Mouse (Mus musculus) thymus, adult 2 months (tissue): ENCODE measurements around the gene Mastl.

Experiments used
- CTCF ChIP-seq: fragments of 200-500 bp; IDR thresholded peaks from 2 replicates; pipeline ENCODE4 v1.5.1; 2012; ENCODE audit warnings: mild to moderate bottlenecking, control low read depth, low read length, moderate library complexity, borderline replicate concordance; ENCODE audit not compliant: control insufficient read depth, poor library complexity, insufficient read depth; ENCODE audit errors: extremely low read depth
- POLR2A ChIP-seq: fragments of 200-500 bp; IDR thresholded peaks from 2 replicates; pipeline ENCODE4 v1.6.1; 2012; ENCODE audit warnings: mild to moderate bottlenecking, low read length, control low read depth, moderate library complexity; ENCODE audit not compliant: control insufficient read depth, poor library complexity, insufficient read depth; ENCODE audit errors: extremely low read depth

GRCm38 (mm10) chr2:23070491-23070890 lies 85.3 kb downstream of the Mastl start:
- no peak for TF ChIP-seq CTCF
- no peak for TF ChIP-seq POLR2A
